ENCODE assay signal across 9 mouse cellular contexts in genomic region chr9:63074803-63075202, GRCm38 (mm10).
A peak's percentile ranks its signal among the peaks of the same experiment; 100 is the strongest.
DNase-seq lines count a peak whose midpoint lies in the region; ATAC-seq lines count a peak whose summit lies in the region.
"Had no signal": no experiment of that assay in that cellular context is flagged by ENCODE, and none has a peak within 500 bp of the region (broad histone marks: within the 10 kb centered on the region; RNA-seq: fewer than 3 reads in every experiment).

No protein-coding gene starts in this region.

- 0 out of 2 replicates have a peak, but pooled peaks cover 2% of the 10 kb centered on the region for H3K9me3 ChIP-seq in embryonic facial prominence, embryonic 10.5 days
- H3K9me3 ChIP-seq in heart, embryonic 15.5 days (replicated peaks), result no peaks in the 10 kb centered on the region
- H3K9me3 ChIP-seq: liver, embryonic 13.5 days had no signal

- H3K36me3 ChIP-seq in embryonic facial prominence, embryonic 10.5 days (replicated peaks), result no peaks in the 10 kb centered on the region
- H3K36me3 ChIP-seq in heart, embryonic 15.5 days, result no peaks in the 10 kb centered on the region
- H3K36me3 ChIP-seq: liver, embryonic 13.5 days had no signal

- DNase-seq in kidney, postnatal 4 days, result peak; percentile 48 to 61
- no peak for DNase-seq in kidney, postnatal 14 days
- DNase-seq in embryonic facial prominence, embryonic 10.5 days (ENCODE audit: low spot score), result peak; percentile 29
- peak; percentile 23 to 65 for DNase-seq in lung, postnatal 4 days
- DNase-seq in urinary bladder, postnatal 25 days (ENCODE audit: low spot score), result no peak
- DNase-seq in thymus, postnatal 36 days, result no peak
- DNase-seq: cerebellum, postnatal 36 days; liver, embryonic 13.5 days had no signal

- H3K27ac ChIP-seq in embryonic facial prominence, embryonic 10.5 days (replicated peaks), result peak overlapping the region; percentile 77
- peak overlapping the region; percentile 49 for H3K27ac ChIP-seq in heart, embryonic 15.5 days
- H3K27ac ChIP-seq: liver, embryonic 13.5 days had no signal

- H3K4me3 ChIP-seq in embryonic facial prominence, embryonic 10.5 days, result no peak overlapping the region
- no peak overlapping the region for H3K4me3 ChIP-seq in heart, embryonic 15.5 days
- H3K4me3 ChIP-seq: liver, embryonic 13.5 days had no signal

- H3K4me2 ChIP-seq in heart, embryonic 15.5 days, result no peak overlapping the region
- H3K4me2 ChIP-seq: liver, embryonic 13.5 days had no signal

- H3K9ac ChIP-seq in heart, embryonic 15.5 days, result no peak overlapping the region
- H3K9ac ChIP-seq: liver, embryonic 13.5 days had no signal

- no peak for ATAC-seq in heart, embryonic 15.5 days (replicated peaks; ENCODE audit: insufficient number of reproducible peaks, insufficient read depth, low FRiP score, low read depth)

- WGBS in embryonic facial prominence, embryonic 10.5 days, result 34% methylated on average over 7 of the region's 7 CpGs
- 40% methylated on average over 7 of the region's 7 CpGs for WGBS in heart, embryonic 15.5 days

- H3K27me3 ChIP-seq in embryonic facial prominence, embryonic 10.5 days (replicated peaks; ENCODE audit: low read depth, poor library complexity, severe bottlenecking), result no peaks in the 10 kb centered on the region
- no peaks in the 10 kb centered on the region for H3K27me3 ChIP-seq in heart, embryonic 15.5 days
- H3K27me3 ChIP-seq: liver, embryonic 13.5 days had no signal

- peaks cover 41% of the 10 kb centered on the region for H3K4me1 ChIP-seq in embryonic facial prominence, embryonic 10.5 days
- H3K4me1 ChIP-seq in heart, embryonic 15.5 days (replicated peaks), result peaks cover 24% of the 10 kb centered on the region

Comparison
In these comparisons a context has a peak if more than half of its experiments do, and no peak if none do; other contexts are left out.
1. DNase-seq: peak in kidney, postnatal 4 days (2 of 2), embryonic facial prominence, embryonic 10.5 days (single experiment) and lung, postnatal 4 days (2 of 2); none in kidney, postnatal 14 days (single experiment), urinary bladder, postnatal 25 days (single experiment) and thymus, postnatal 36 days (0 of 2).